Comparison of ENCODE assay signal across 23 mouse cellular contexts in the genomic region with DNA sequence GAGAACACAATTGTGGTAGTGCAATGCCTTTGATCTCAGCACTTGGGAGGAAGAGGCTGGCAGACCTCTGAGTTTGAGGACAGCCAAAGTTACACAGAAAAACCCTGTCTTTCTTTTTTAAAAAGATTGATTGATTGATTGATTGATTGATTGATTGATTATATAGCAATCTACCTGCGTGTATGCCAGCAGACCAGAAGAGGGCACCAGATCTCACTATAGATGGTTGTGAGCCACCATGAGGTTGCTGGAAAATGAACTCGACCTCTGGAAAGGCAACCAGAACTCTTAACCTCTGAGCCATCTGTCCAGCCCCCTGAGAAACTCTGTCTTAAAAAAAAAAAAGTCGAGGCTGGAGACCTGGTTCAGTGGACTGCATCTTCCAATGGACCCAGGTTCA. TPM values are rescaled to one million over a fixed set of nuclear protein-coding genes. Genes with fewer than 3 reads are reported as not detected.
DNase-seq lines count a peak whose midpoint lies in the region; ATAC-seq and TF ChIP-seq lines count a peak whose summit lies in the region.
"Had no signal": no experiment of that assay in that cellular context is flagged by ENCODE, and none has a peak within 500 bp of the region (broad histone marks: within the 10 kb centered on the region; RNA-seq: fewer than 3 reads in every experiment).

No protein-coding gene starts in this region.

- H3K9me3 ChIP-seq in hindbrain, postnatal 0 days (ENCODE audit: low read length), result no peaks in the 10 kb centered on the region
- no peaks in the 10 kb centered on the region for H3K9me3 ChIP-seq in hindbrain, embryonic 12.5 days (replicated peaks)
- no peaks in the 10 kb centered on the region; the same call in 1 of the 2 replicates for H3K9me3 ChIP-seq in midbrain, embryonic 11.5 days (ENCODE audit: control insufficient read depth, low read length)
- H3K9me3 ChIP-seq in midbrain, embryonic 13.5 days, result peaks cover 3% of the 10 kb centered on the region; the same call in 1 of the 2 replicates
- H3K9me3 ChIP-seq in MEL (replicated peaks; ENCODE audit: insufficient read depth, low read length), result no peaks in the 10 kb centered on the region
- no peaks in the 10 kb centered on the region for H3K9me3 ChIP-seq in stomach, postnatal 0 days (ENCODE audit: control insufficient read depth, low read length)
- H3K9me3 ChIP-seq: forebrain, embryonic 15.5 days; hindbrain, embryonic 15.5 days; limb, embryonic 15.5 days; lung, embryonic 15.5 days; neural tube, embryonic 15.5 days had no signal

- 0 out of 2 replicates have a peak, but pooled peaks have one; percentile 30 for TF ChIP-seq CTCF in hindbrain, postnatal 0 days (IDR thresholded peaks at IDR 0.05; ENCODE audit: low read depth)
- TF ChIP-seq CTCF in MEL (IDR thresholded peaks at IDR 0.05 in 2 of 3, conservative IDR thresholded peaks at IDR 0.05 in 1 of 3; ENCODE audit: control insufficient read depth in 1 of 3, insufficient read depth in 1 of 3, low read depth in 2 of 3, low read length in 3 of 3, poor library complexity in 1 of 3, severe bottlenecking in 1 of 3), result peak in 2 of 3 experiments; percentile 18 to 52; a peak in 3 of 6 replicates
- peak; percentile 47 for TF ChIP-seq CTCF in stomach, postnatal 0 days (IDR thresholded peaks at IDR 0.05; ENCODE audit: low read depth)

- no peak overlapping the region for H3K4me2 ChIP-seq in hindbrain, postnatal 0 days (ENCODE audit: low read depth, low read length)
- no peak overlapping the region for H3K4me2 ChIP-seq in hindbrain, embryonic 12.5 days (replicated peaks)
- H3K4me2 ChIP-seq in midbrain, embryonic 11.5 days, result no peak overlapping the region
- no peak overlapping the region for H3K4me2 ChIP-seq in midbrain, embryonic 13.5 days (replicated peaks)
- H3K4me2 ChIP-seq in stomach, postnatal 0 days (replicated peaks; ENCODE audit: low read depth), result no peak overlapping the region
- H3K4me2 ChIP-seq: forebrain, embryonic 15.5 days; hindbrain, embryonic 15.5 days; limb, embryonic 15.5 days; lung, embryonic 15.5 days; neural tube, embryonic 15.5 days had no signal

- no peak for TF ChIP-seq EP300 in MEL (IDR thresholded peaks at IDR 0.05; ENCODE audit: low read depth in 1 of 2, low read length in 2 of 2)
- TF ChIP-seq EP300 in stomach, postnatal 0 days (optimal IDR thresholded peaks at IDR 0.05), result no peak

- DNase-seq in hindbrain, postnatal 0 days (ENCODE audit: low spot score), result no peak
- peak; percentile 66 for DNase-seq in midbrain, embryonic 11.5 days (ENCODE audit: low spot score, missing footprints)
- DNase-seq in MEL (ENCODE audit: low read depth, low spot score), result no peak
- DNase-seq in stomach, postnatal 0 days (ENCODE audit: low spot score), result no peak
- DNase-seq in adipocyte (ENCODE audit: low spot score), result no peak
- DNase-seq: adrenal gland, postnatal 14 days; cerebellum, adult 9-11 months; embryo, embryonic 11 days; heart, adult 18-20 months; retina, postnatal 1 day; thymus, postnatal 4 days had no signal

- no peak overlapping the region for H3K4me3 ChIP-seq in hindbrain, postnatal 0 days (ENCODE audit: low read length)
- H3K4me3 ChIP-seq in hindbrain, embryonic 12.5 days, result no peak overlapping the region
- no peak overlapping the region for H3K4me3 ChIP-seq in midbrain, embryonic 11.5 days (ENCODE audit: low read depth, low read length)
- H3K4me3 ChIP-seq in midbrain, embryonic 13.5 days (replicated peaks), result no peak overlapping the region
- H3K4me3 ChIP-seq in MEL (ENCODE audit: control insufficient read depth in 1 of 2, insufficient read depth in 1 of 2, low read depth in 2 of 2, low read length in 2 of 2), result no peak overlapping the region
- no peak overlapping the region for H3K4me3 ChIP-seq in stomach, postnatal 0 days (ENCODE audit: low read depth, low read length)
- H3K4me3 ChIP-seq: forebrain, embryonic 15.5 days; hindbrain, embryonic 15.5 days; limb, embryonic 15.5 days; lung, embryonic 15.5 days; neural tube, embryonic 15.5 days had no signal

- peak; percentile 25 for TF ChIP-seq RAD21 in MEL (IDR thresholded peaks at IDR 0.05; ENCODE audit: low read depth, low read length)

- no peak for TF ChIP-seq POLR2A in MEL (IDR thresholded peaks at IDR 0.05; ENCODE audit: control insufficient read depth in 1 of 2, insufficient read depth in 1 of 2, low read depth in 1 of 2, low read length in 2 of 2, poor library complexity in 1 of 2)

- H3K27me3 ChIP-seq in hindbrain, postnatal 0 days (ENCODE audit: insufficient read depth, low read length), result no peaks in the 10 kb centered on the region
- peaks cover 33% of the 10 kb centered on the region for H3K27me3 ChIP-seq in hindbrain, embryonic 12.5 days
- H3K27me3 ChIP-seq in midbrain, embryonic 11.5 days (ENCODE audit: control insufficient read depth, insufficient read depth, low read length), result peaks cover 13% of the 10 kb centered on the region; the same call in 1 of the 2 replicates
- peaks cover 23% of the 10 kb centered on the region for H3K27me3 ChIP-seq in midbrain, embryonic 13.5 days
- no peaks in the 10 kb centered on the region for H3K27me3 ChIP-seq in MEL (ENCODE audit: control insufficient read depth in 1 of 2, insufficient read depth in 2 of 2, low read length in 2 of 2)
- no peaks in the 10 kb centered on the region for H3K27me3 ChIP-seq in stomach, postnatal 0 days (ENCODE audit: control insufficient read depth, insufficient read depth, low read length)

- H3K4me1 ChIP-seq in hindbrain, postnatal 0 days (ENCODE audit: insufficient read depth, low read length), result no peaks in the 10 kb centered on the region; the same call in 1 of the 2 replicates
- H3K4me1 ChIP-seq in hindbrain, embryonic 12.5 days, result peaks cover 20% of the 10 kb centered on the region
- peaks cover 11% of the 10 kb centered on the region for H3K4me1 ChIP-seq in midbrain, embryonic 11.5 days (ENCODE audit: control insufficient read depth, insufficient read depth, low read length)
- peaks cover 18% of the 10 kb centered on the region for H3K4me1 ChIP-seq in midbrain, embryonic 13.5 days (replicated peaks)
- peaks cover 0 to 5% of the 10 kb centered on the region in 2 experiments; a peak in 2 of 4 replicates for H3K4me1 ChIP-seq in MEL (ENCODE audit: control insufficient read depth in 1 of 2, insufficient read depth in 2 of 2, low read length in 2 of 2)
- H3K4me1 ChIP-seq in stomach, postnatal 0 days (replicated peaks; ENCODE audit: control insufficient read depth, insufficient read depth), result 0 out of 2 replicates have a peak, but pooled peaks cover 2% of the 10 kb centered on the region

- H3K9ac ChIP-seq in hindbrain, postnatal 0 days (replicated peaks; ENCODE audit: low read length), result no peak overlapping the region
- H3K9ac ChIP-seq in hindbrain, embryonic 12.5 days, result no peak overlapping the region
- H3K9ac ChIP-seq in midbrain, embryonic 11.5 days (ENCODE audit: low read length), result no peak overlapping the region
- H3K9ac ChIP-seq in midbrain, embryonic 13.5 days (replicated peaks), result no peak overlapping the region
- H3K9ac ChIP-seq in MEL (ENCODE audit: control insufficient read depth, low read depth, low read length, poor library complexity, severe bottlenecking), result no peak overlapping the region
- no peak overlapping the region for H3K9ac ChIP-seq in stomach, postnatal 0 days (ENCODE audit: low read length)
- H3K9ac ChIP-seq: forebrain, embryonic 15.5 days; hindbrain, embryonic 15.5 days; limb, embryonic 15.5 days; lung, embryonic 15.5 days; neural tube, embryonic 15.5 days had no signal

- no peak overlapping the region for H3K27ac ChIP-seq in hindbrain, postnatal 0 days
- no peak overlapping the region for H3K27ac ChIP-seq in hindbrain, embryonic 12.5 days
- H3K27ac ChIP-seq in midbrain, embryonic 11.5 days (ENCODE audit: low read depth, low read length), result no peak overlapping the region
- no peak overlapping the region for H3K27ac ChIP-seq in midbrain, embryonic 13.5 days
- H3K27ac ChIP-seq in MEL (ENCODE audit: control insufficient read depth, low read depth, low read length), result no peak overlapping the region
- no peak overlapping the region for H3K27ac ChIP-seq in stomach, postnatal 0 days (replicated peaks)
- H3K27ac ChIP-seq: forebrain, embryonic 15.5 days; hindbrain, embryonic 15.5 days; limb, embryonic 15.5 days; lung, embryonic 15.5 days; neural tube, embryonic 15.5 days had no signal

- H3K36me3 ChIP-seq in hindbrain, postnatal 0 days (ENCODE audit: insufficient read depth, low read length), result no peaks in the 10 kb centered on the region
- H3K36me3 ChIP-seq in hindbrain, embryonic 12.5 days, result no peaks in the 10 kb centered on the region
- no peaks in the 10 kb centered on the region for H3K36me3 ChIP-seq in midbrain, embryonic 11.5 days (ENCODE audit: control insufficient read depth, insufficient read depth, low read length)
- no peaks in the 10 kb centered on the region for H3K36me3 ChIP-seq in midbrain, embryonic 13.5 days
- H3K36me3 ChIP-seq in MEL (ENCODE audit: control insufficient read depth in 1 of 2, insufficient read depth in 2 of 2, low read length in 2 of 2), result no peaks in the 10 kb centered on the region
- no peaks in the 10 kb centered on the region for H3K36me3 ChIP-seq in stomach, postnatal 0 days (ENCODE audit: control insufficient read depth, insufficient read depth, low read length)
- H3K36me3 ChIP-seq: forebrain, embryonic 15.5 days; hindbrain, embryonic 15.5 days; limb, embryonic 15.5 days; lung, embryonic 15.5 days; neural tube, embryonic 15.5 days had no signal

- WGBS in hindbrain, postnatal 0 days, result 18% methylated on average over 3 of the region's 3 CpGs
- 25% methylated on average over 3 of the region's 3 CpGs for WGBS in hindbrain, embryonic 12.5 days
- 23% methylated on average over 3 of the region's 3 CpGs for WGBS in midbrain, embryonic 11.5 days
- WGBS in midbrain, embryonic 13.5 days, result 17% methylated on average over 3 of the region's 3 CpGs
- WGBS in stomach, postnatal 0 days, result 23% methylated on average over 3 of the region's 3 CpGs

- no peak for ATAC-seq in hindbrain, postnatal 0 days
- no peak for ATAC-seq in hindbrain, embryonic 12.5 days (ENCODE audit: low FRiP score)
- no peak for ATAC-seq in midbrain, embryonic 11.5 days (ENCODE audit: low FRiP score)
- ATAC-seq in midbrain, embryonic 13.5 days, result no peak
- ATAC-seq in stomach, postnatal 0 days (ENCODE audit: low FRiP score, low TSS enrichment), result no peak
- ATAC-seq: forebrain, embryonic 15.5 days had no signal

- peaks cover 3% of the 10 kb centered on the region; the same call in 1 of the 2 replicates for H3K79me2 ChIP-seq in MEL (ENCODE audit: control insufficient read depth, insufficient read depth, low read length, poor library complexity)

RNA-seq across cellular contexts. Expression of a gene that starts 29.1 kb away (rescaled TPM):
- total RNA-seq in hindbrain, postnatal 0 days (2014; rRNA removed), result 2.5 and 4.8 TPM in 2 replicates
- 6.2 and 6.3 TPM in 2 replicates for polyA plus RNA-seq in hindbrain, postnatal 0 days (2015; fragmentation: Nextera tagmentation; extraction: Ambion mirVana)
- polyA plus RNA-seq in hindbrain, embryonic 12.5 days (2016; fragmentation: Nextera tagmentation; extraction: Ambion mirVana), result 2.0 and 3.7 TPM in 2 replicates
- polyA plus RNA-seq in midbrain, embryonic 11.5 days (2014; fragmentation: Nextera tagmentation; extraction: Ambion mirVana), result 0.23 TPM in 1 of 2 replicates, not detected in the other
- 0.97 and 1.8 TPM in 2 replicates for polyA plus RNA-seq in midbrain, embryonic 13.5 days (2015; fragmentation: Nextera tagmentation; extraction: Ambion mirVana)
- total RNA-seq in MEL (2012; rRNA removed), result not detected in 2 replicates
- polyA plus RNA-seq in MEL (2012; ENCODE audit: insufficient read depth in 1 of 2, insufficient read length in 2 of 2, low read depth in 1 of 2, low replicate concordance in 2 of 2, missing spikeins in 1 of 2), result under 1 TPM in 1 of 2 experiments, not detected in 1; 0.25 TPM
- 3.7 and 4.4 TPM in 2 replicates for polyA plus RNA-seq in stomach, postnatal 0 days (2015; fragmentation: Nextera tagmentation; extraction: Ambion mirVana)
- total RNA-seq: adrenal gland, postnatal 14 days; gastrocnemius, adult 18-20 months; megakaryocyte, adult 5-6 weeks; monocyte, adult 5-6 weeks had no signal
- polyA plus RNA-seq: C2C12; heart, postnatal 0 days had no signal

RNA-seq across cellular contexts. Expression of a gene that starts 32.4 kb away (rescaled TPM):
- 2.0 and 3.1 TPM in 2 replicates for total RNA-seq in hindbrain, postnatal 0 days (2014; rRNA removed)
- polyA plus RNA-seq in hindbrain, postnatal 0 days (2015; fragmentation: Nextera tagmentation; extraction: Ambion mirVana), result 2.5 and 3.3 TPM in 2 replicates
- polyA plus RNA-seq in hindbrain, embryonic 12.5 days (2016; fragmentation: Nextera tagmentation; extraction: Ambion mirVana), result 2.6 and 2.9 TPM in 2 replicates
- polyA plus RNA-seq in midbrain, embryonic 11.5 days (2014; fragmentation: Nextera tagmentation; extraction: Ambion mirVana), result 0.66 and 1.1 TPM in 2 replicates
- polyA plus RNA-seq in midbrain, embryonic 13.5 days (2015; fragmentation: Nextera tagmentation; extraction: Ambion mirVana), result 1.9 and 2.4 TPM in 2 replicates
- total RNA-seq in MEL (2012; rRNA removed), result 7.1 and 9.4 TPM in 2 replicates
- 10 to 100 TPM in 1 of 2 experiments, not detected in 1; 23.0 TPM for polyA plus RNA-seq in MEL (2012; ENCODE audit: insufficient read depth in 1 of 2, insufficient read length in 2 of 2, low read depth in 1 of 2, low replicate concordance in 2 of 2, missing spikeins in 1 of 2)
- polyA plus RNA-seq in stomach, postnatal 0 days (2015; fragmentation: Nextera tagmentation; extraction: Ambion mirVana), result 11.2 and 11.7 TPM in 2 replicates

RNA-seq across cellular contexts. Expression of a gene that starts 57.0 kb away (rescaled TPM):
- total RNA-seq in hindbrain, postnatal 0 days (2014; rRNA removed), result 13.6 and 17.4 TPM in 2 replicates
- 14.9 and 15.3 TPM in 2 replicates for polyA plus RNA-seq in hindbrain, postnatal 0 days (2015; fragmentation: Nextera tagmentation; extraction: Ambion mirVana)
- polyA plus RNA-seq in hindbrain, embryonic 12.5 days (2016; fragmentation: Nextera tagmentation; extraction: Ambion mirVana), result 23.1 and 25.4 TPM in 2 replicates
- polyA plus RNA-seq in midbrain, embryonic 11.5 days (2014; fragmentation: Nextera tagmentation; extraction: Ambion mirVana), result 13.4 and 13.9 TPM in 2 replicates
- 6.2 and 7.2 TPM in 2 replicates for polyA plus RNA-seq in midbrain, embryonic 13.5 days (2015; fragmentation: Nextera tagmentation; extraction: Ambion mirVana)
- 4.8 and 7.4 TPM in 2 replicates for total RNA-seq in MEL (2012; rRNA removed)
- 1 to 10 TPM in 1 of 2 experiments, not detected in 1; 8.7 TPM for polyA plus RNA-seq in MEL (2012; ENCODE audit: insufficient read depth in 1 of 2, insufficient read length in 2 of 2, low read depth in 1 of 2, low replicate concordance in 2 of 2, missing spikeins in 1 of 2)
- polyA plus RNA-seq in stomach, postnatal 0 days (2015; fragmentation: Nextera tagmentation; extraction: Ambion mirVana), result 46.0 and 48.7 TPM in 2 replicates
